Mouse (Mus musculus) liver, embryonic 15.5 days (tissue): ENCODE measurements at regions not wholly inside any gene's neighbourhood (a gene's known extent, or its start where the extent isn't known, plus 50 kb on each side); places are given as distances from the start of the nearest gene placed in this dataset.
"Not testable (repeated sequence)": the region's sequence is repeated elsewhere in the genome, so short reads cannot be mapped to it uniquely, and the experiment has no call there.

ENCODE experiments used
- ATAC-seq: fragments of 200-750 bp; cut with Nextera tagmentation; 2 replicates; pipeline ENCODE4 v1.8.0; 2017; ENCODE audit warnings: moderate number of reproducible peaks, mild to moderate bottlenecking, moderate library complexity; ENCODE audit not compliant: insufficient read depth
- H3K27ac ChIP-seq: fragments of 300-500 bp; sonication (generic); replicated peaks from 2 replicates; pipeline ENCODE4 v1.5.1; 2015; ENCODE audit warnings: mild to moderate bottlenecking, inconsistent platforms
- H3K27me3 ChIP-seq: fragments of 300-500 bp; sonication (generic); 2 replicates; pipeline ENCODE4 v1.6.1; 2015; ENCODE audit warnings: mild to moderate bottlenecking, inconsistent platforms
- H3K36me3 ChIP-seq: fragments of 300-500 bp; sonication (generic); replicated peaks from 2 replicates; pipeline ENCODE4 v1.6.1; 2015; ENCODE audit warnings: moderate library complexity, mild to moderate bottlenecking, inconsistent platforms
- H3K4me1 ChIP-seq: fragments of 300-500 bp; sonication (generic); replicated peaks from 2 replicates; pipeline ENCODE4 v1.6.1; 2015; ENCODE audit warnings: inconsistent platforms
- H3K4me2 ChIP-seq: fragments of 300-500 bp; sonication (generic); 2 replicates; pipeline ENCODE4 v1.6.1; 2015; ENCODE audit warnings: moderate library complexity, mild to moderate bottlenecking, inconsistent platforms
- H3K4me3 ChIP-seq: fragments of 300-500 bp; sonication (generic); replicated peaks from 2 replicates; pipeline ENCODE4 v1.5.1; 2015; ENCODE audit warnings: mild to moderate bottlenecking, inconsistent platforms
- H3K9ac ChIP-seq: fragments of 300-500 bp; sonication (generic); 2 replicates; pipeline ENCODE4 v1.6.1; 2015; ENCODE audit warnings: moderate library complexity, mild to moderate bottlenecking, inconsistent platforms
- H3K9me3 ChIP-seq: fragments of 300-500 bp; sonication (generic); replicated peaks from 2 replicates; pipeline ENCODE4 v1.6.1; 2016; ENCODE audit warnings: inconsistent platforms
- WGBS: fragments of 180-500 bp; shearing (Covaris S2); methylation state at CpG from one replicate; pipeline ENCODE4 v1.1.7; 2015; ENCODE audit warnings: mixed read lengths; ENCODE audit not compliant: insufficient replicate concordance; 5-methylcytosine and 5-hydroxymethylcytosine counted together

DNA sequence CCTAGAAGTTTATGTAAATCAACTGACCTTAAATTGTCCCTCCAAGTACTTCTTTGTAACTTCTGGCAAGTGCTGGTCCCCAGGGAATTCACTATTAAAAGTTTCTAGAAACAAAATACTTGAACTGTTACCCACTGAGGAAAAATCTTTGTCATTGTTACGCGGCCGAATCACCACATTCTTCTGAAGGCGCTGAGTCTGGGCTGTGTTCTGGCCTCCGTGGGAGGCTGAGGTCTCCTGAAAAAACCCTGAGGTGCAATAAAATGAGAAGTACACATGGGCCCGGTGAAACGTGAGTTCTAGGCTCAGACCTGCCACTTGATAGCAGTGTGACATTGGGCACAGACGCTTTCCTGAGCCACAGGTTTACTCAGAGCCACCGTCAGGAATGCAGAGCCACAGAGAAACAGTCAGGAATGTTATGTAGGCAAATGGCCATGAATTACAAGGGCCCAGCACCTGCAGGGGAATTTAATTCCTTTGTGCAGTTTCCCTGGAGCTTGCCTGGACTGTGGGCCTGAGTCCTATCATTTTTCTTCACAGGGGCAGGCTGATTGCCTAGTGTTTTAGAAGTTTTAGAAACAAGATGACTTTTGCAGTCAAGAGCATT, 171.1 kb upstream of the Arglu1 start:
- Histone ChIP-seq H3K4me2 (no peak overlapping the region), H3K27me3 (no peaks in the 10 kb centered on the region), H3K9ac (no peak overlapping the region), H3K9me3 (no peaks in the 10 kb centered on the region), H3K4me3 (no peak overlapping the region), H3K36me3 (no peaks in the 10 kb centered on the region), H3K27ac (no peak overlapping the region), H3K4me1 (no peaks in the 10 kb centered on the region)
- WGBS = 60% methylated on average over 9 of the region's 9 CpGs
- no peak for ATAC-seq

DNA sequence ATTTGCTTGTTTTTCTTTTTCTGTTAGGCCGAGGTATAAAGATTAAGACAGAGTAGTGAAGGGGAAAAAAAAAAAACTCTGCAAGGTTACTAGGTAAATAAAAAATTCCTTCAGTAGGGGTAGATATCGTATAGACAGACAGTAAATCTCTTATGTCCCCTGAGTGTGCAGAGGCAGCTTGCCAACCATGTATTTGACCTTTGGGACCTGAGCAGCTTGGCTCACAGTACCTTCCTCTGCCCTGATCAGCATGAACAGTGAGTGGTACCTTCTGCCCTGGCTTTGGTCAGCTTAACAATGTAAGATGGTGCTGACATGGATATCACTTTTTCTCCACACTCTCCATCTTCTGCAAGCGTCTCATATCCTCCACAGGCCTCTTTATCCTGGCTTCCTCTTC, 168.3 kb upstream of the Arglu1 start:
- no peak overlapping the region for H3K9ac ChIP-seq
- H3K4me3 ChIP-seq = no peak overlapping the region
- ATAC-seq = no peak
- no peaks in the 10 kb centered on the region for H3K4me1 ChIP-seq
- no peaks in the 10 kb centered on the region for H3K9me3 ChIP-seq
- no peak overlapping the region for H3K27ac ChIP-seq
- no peaks in the 10 kb centered on the region for H3K36me3 ChIP-seq
- 39% methylated on average over 3 of the region's 3 CpGs for WGBS
- H3K4me2 ChIP-seq = no peak overlapping the region
- no peaks in the 10 kb centered on the region for H3K27me3 ChIP-seq

DNA sequence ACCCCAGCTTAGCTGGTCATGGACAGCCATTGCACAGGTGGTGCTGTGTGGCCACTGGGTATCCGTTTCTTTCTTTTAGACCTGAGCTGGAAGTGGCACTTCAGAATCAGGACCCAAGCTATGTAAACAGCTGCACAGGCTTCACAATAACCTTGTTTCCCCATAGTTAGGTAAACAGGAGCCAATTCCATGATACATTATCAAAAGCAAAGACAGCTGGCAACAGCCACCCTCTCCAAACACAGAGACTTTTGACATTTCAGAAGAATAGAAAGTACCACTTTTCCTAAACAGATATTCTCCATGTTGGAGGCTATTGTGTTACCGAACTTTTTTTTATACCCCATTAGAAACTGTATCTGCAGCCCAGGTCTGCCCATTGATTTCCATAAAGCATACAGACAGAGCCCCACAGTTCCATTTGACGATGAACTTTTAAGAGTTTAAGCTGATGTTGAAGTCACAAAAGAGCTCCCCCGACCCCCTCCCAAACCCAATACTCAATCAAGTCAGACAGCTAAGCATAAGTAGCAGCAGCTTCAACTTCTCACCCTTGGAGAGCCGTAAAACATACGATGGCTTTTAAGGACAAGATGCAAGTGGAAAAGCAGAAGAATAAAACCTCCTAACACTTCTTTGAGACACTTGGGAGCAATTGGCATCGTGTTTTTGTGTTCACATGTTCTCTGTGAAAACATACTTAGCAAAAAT, 162.5 kb upstream of the Arglu1 start:
- Histone ChIP-seq H3K9me3 (no peaks in the 10 kb centered on the region), H3K36me3 (no peaks in the 10 kb centered on the region), H3K27me3 (no peaks in the 10 kb centered on the region), H3K4me1 (no peaks in the 10 kb centered on the region), H3K4me3 (no peak overlapping the region), H3K9ac (no peak overlapping the region), H3K4me2 (no peak overlapping the region), H3K27ac (no peak overlapping the region)
- 42% methylated on average over 7 of the region's 7 CpGs for WGBS
- no peak for ATAC-seq

DNA sequence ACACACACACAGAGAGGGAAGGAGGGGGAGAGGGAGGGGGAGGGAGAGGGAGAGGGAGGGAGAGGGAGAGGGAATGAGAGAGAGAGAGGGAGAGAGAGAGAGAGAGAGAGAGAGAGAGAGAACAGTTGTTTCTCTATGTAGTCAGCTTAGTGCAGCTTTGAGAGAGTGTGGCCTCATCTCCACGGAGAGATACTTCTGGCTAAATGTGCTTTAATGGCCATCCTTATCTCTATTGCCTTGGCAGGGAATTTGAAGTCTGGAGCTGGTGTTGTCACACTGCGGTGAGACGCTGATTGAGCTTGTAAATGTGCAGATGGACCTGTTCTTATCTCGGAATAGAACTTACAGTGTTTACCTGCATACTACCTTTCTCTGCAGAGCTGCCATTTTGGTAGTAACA, 160.9 kb upstream of the Arglu1 start:
- no peak for ATAC-seq
- WGBS = 28% methylated on average over 4 of the region's 4 CpGs
- Histone ChIP-seq H3K4me1 (no peaks in the 10 kb centered on the region), H3K9me3 (no peaks in the 10 kb centered on the region), H3K9ac (no peak overlapping the region), H3K36me3 (no peaks in the 10 kb centered on the region), H3K27me3 (no peaks in the 10 kb centered on the region), H3K27ac (no peak overlapping the region), H3K4me3 (no peak overlapping the region), H3K4me2 (no peak overlapping the region)

DNA sequence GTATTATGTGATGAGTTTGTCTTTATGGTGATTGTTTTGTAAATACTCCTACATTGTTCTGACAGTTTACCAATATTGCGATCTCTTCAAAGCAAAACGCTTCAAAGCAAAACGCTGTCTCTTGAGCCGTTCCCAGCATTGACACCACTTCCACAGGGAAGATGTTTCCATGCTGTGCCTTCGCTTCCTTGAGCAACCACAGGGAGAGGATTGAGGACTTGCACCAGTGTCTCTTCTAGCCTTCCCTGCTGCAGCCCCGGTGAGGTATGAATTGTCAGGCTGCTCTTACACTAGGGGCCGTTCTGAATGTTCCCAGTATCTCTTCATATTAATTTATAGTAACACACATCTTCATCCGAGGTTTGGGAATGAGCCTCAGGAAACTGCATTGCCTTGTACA, 160.4 kb upstream of the Arglu1 start:
- 32% methylated on average over 8 of the region's 8 CpGs for WGBS
- H3K4me2 ChIP-seq = no peak overlapping the region
- H3K27ac ChIP-seq = no peak overlapping the region
- no peak overlapping the region for H3K4me3 ChIP-seq
- no peak overlapping the region for H3K9ac ChIP-seq
- H3K36me3 ChIP-seq = no peaks in the 10 kb centered on the region
- no peaks in the 10 kb centered on the region for H3K27me3 ChIP-seq
- no peak for ATAC-seq
- no peaks in the 10 kb centered on the region for H3K9me3 ChIP-seq
- no peaks in the 10 kb centered on the region for H3K4me1 ChIP-seq

DNA sequence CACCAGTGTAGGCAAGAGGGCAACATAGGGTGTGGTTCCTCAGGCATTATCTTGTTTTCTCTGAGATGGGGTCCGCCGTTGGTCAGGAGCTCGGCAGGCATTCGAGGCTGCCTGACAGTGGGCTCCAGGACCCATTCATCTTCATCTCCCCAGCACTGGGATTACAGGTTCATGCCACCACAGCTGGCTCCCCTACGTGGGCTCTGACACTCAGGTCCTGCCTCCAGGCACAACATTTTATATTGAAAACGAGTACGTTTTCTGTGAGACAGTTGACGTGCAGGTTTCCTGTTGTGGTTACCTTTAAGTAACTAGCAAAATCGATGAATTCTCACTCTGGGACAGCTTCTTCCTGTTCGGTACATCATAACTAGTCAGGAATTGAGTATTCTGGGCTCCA, 157.3 kb upstream of the Arglu1 start:
- Histone ChIP-seq H3K36me3 (no peaks in the 10 kb centered on the region), H3K9ac (no peak overlapping the region), H3K4me2 (no peak overlapping the region), H3K27ac (no peak overlapping the region), H3K4me3 (no peak overlapping the region), H3K9me3 (no peaks in the 10 kb centered on the region), H3K27me3 (no peaks in the 10 kb centered on the region), H3K4me1 (no peaks in the 10 kb centered on the region)
- WGBS = 26% methylated on average over 10 of the region's 10 CpGs
- ATAC-seq = no peak

DNA sequence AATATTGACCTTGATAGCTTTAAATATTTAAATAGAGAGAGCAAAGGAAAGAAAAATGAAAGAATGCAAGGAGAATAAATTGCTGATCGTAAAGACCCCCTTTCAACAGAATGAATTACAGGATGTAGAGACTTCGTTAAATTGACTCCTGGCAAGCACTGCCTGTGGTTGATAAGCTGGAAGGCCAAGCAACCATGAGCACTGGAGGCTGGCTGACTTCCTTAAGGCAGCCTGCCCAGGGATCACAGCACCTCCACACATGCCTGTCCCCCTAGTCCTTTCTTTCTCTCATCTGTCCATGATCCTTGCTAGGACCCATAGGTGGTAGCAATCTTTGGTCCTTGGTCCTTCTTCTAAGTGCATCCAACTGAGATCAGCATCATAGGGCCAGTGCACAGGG, 152.0 kb upstream of the Arglu1 start:
- Histone ChIP-seq H3K27ac (no peak overlapping the region), H3K36me3 (no peaks in the 10 kb centered on the region), H3K4me3 (no peak overlapping the region), H3K9me3 (no peaks in the 10 kb centered on the region), H3K4me2 (no peak overlapping the region), H3K9ac (no peak overlapping the region), H3K4me1 (no peaks in the 10 kb centered on the region), H3K27me3 (no peaks in the 10 kb centered on the region)
- ATAC-seq = no peak
- 21% methylated on average over 2 of the region's 2 CpGs for WGBS

DNA sequence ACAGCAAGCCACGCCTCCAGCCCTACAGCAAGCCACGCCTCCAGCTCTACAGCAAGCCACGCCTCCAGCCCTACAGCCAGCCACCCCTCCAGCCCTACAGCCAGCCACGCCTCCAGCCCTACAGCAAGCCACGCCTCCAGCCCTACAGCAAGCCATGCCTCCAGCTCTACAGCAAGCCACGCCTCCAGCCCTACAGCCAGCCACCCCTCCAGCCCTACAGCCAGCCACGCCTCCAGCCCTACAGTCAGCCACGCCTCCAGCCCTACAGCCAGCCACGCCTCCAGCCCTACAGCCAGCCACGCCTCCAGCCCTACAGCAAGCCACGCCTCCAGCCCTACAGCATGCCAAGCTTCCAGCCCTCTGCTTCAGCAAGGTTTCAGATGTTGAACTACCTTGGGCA, 145.8 kb upstream of the Arglu1 start:
- H3K9ac ChIP-seq, ATAC-seq: not testable (repeated sequence)

DNA sequence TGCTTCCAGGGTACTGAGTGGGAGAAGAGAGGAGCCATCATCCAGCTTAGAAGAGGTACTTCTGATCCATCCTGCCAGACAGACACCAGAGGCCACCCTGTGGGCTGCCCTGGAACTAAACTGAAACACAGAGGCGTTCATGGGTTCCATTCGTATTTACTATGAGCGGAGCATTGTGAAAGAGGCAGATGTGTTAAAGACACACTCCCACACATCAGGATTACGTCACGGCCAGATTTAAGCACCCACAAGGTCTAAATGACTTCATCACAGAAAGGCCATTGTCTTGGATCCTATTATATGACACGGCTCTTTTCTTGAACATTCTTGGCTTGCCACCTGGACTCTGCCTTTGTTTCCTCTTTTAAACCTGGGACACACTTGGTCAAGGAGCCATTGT, 141.0 kb upstream of the Arglu1 start:
- ATAC-seq = no peak
- Histone ChIP-seq H3K9me3 (no peaks in the 10 kb centered on the region), H3K4me3 (no peak overlapping the region), H3K27me3 (no peaks in the 10 kb centered on the region), H3K36me3 (no peaks in the 10 kb centered on the region), H3K4me2 (no peak overlapping the region), H3K27ac (no peak overlapping the region), H3K9ac (no peak overlapping the region), H3K4me1 (no peaks in the 10 kb centered on the region)
- WGBS = 72% methylated on average over 6 of the region's 6 CpGs

More for the DNA sequence above, 145.8 kb upstream of the Arglu1 start:
- H3K4me3 ChIP-seq, H3K9me3 ChIP-seq, H3K27me3 ChIP-seq, H3K27ac ChIP-seq, H3K4me2 ChIP-seq, H3K36me3 ChIP-seq, H3K4me1 ChIP-seq: not testable (repeated sequence)
- 54% methylated on average over 11 of the region's 11 CpGs for WGBS

DNA sequence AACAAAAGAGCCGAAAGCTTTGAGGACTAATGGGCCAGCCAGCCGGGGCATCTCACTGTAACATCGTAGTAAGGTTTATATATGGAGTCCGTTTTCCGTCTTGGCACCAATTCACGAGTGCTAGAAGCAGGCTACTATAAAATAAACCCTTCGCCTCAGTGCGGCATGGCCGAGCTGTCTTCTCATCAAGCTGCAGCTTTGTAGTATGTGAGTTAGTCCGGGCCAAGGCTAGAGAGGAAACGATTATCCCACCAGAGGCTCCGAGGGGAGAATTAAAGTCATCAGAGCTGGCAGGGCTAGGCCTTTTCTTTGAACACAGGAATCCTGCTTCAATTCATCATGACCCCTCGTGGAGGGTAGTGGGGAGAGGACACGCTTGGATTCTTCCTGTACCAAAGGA, 138.9 kb upstream of the Arglu1 start:
- Histone ChIP-seq H3K27me3 (no peaks in the 10 kb centered on the region), H3K27ac (no peak overlapping the region), H3K4me1 (no peaks in the 10 kb centered on the region), H3K9me3 (no peaks in the 10 kb centered on the region), H3K4me3 (no peak overlapping the region), H3K4me2 (no peak overlapping the region), H3K9ac (no peak overlapping the region), H3K36me3 (no peaks in the 10 kb centered on the region)
- no peak for ATAC-seq
- whole genome bisulfite sequencing = 70% methylated on average over 14 of the region's 14 CpGs

- H3K4me3 ChIP-seq = no peak overlapping the region
- H3K9me3 ChIP-seq = no peaks in the 10 kb centered on the region
- H3K9ac ChIP-seq = no peak overlapping the region
- H3K36me3 ChIP-seq = no peaks in the 10 kb centered on the region
- 75% methylated on average over 7 of the region's 7 CpGs for WGBS
- no peak for ATAC-seq
- no peak overlapping the region for H3K4me2 ChIP-seq
- H3K4me1 ChIP-seq = no peaks in the 10 kb centered on the region
- no peaks in the 10 kb centered on the region for H3K27me3 ChIP-seq
- no peak overlapping the region for H3K27ac ChIP-seq
Measured at GRCm38 (mm10) chr8:8827555-8827954, 137.2 kb upstream of the Arglu1 start.

DNA sequence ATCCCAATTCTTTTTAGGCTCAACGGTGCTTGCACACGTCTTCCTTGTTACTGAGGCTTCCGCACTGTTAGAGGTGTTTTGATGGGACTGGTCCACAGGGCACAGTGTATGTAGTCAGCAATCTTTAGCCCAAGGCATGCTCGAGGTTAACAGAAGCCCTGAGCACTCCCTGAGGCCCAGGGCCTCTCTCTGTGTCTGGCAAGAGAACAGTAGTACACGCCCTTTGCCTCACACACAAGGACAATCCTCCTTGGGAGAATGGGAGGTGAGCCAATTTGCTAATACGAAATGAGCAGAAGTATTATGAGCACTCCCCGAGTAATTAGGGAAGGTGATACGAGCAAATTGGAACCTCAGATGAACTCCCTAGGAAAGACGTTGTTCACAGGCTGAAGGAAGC, 136.5 kb upstream of the Arglu1 start:
- no peak overlapping the region for H3K4me3 ChIP-seq
- no peak overlapping the region for H3K27ac ChIP-seq
- 65% methylated on average over 9 of the region's 9 CpGs for WGBS
- H3K36me3 ChIP-seq = no peaks in the 10 kb centered on the region
- H3K9me3 ChIP-seq = no peaks in the 10 kb centered on the region
- no peak for ATAC-seq
- no peak overlapping the region for H3K9ac ChIP-seq
- H3K27me3 ChIP-seq = no peaks in the 10 kb centered on the region
- H3K4me2 ChIP-seq = no peak overlapping the region
- H3K4me1 ChIP-seq = no peaks in the 10 kb centered on the region
